Mouse (Mus musculus) skeletal muscle tissue, adult 2 months (tissue): ENCODE data around the gene Saysd1.

ENCODE experiments used
- DNase-seq: peaks from one replicate; pipeline ENCODE4 v3.0.0-alpha.2; 2012; ENCODE audit warnings: low read depth, low spot score

Gene Saysd1

GRCm38 (mm10) chr14:20138484-20139355 lies at the start of gene Saysd1:
Gene Saysd1, minus strand, starts transcription at chr14:20138534.
- no peak for DNase-seq

- no peak for DNase-seq
Observed at GRCm38 (mm10) chr14:20185426-20185825, 47.1 kb upstream of the Saysd1 start.

- DNase-seq = no peak
Observed at GRCm38 (mm10) chr14:20183701-20184100, 45.4 kb upstream of the Saysd1 start.

GRCm38 (mm10) chr14:20182596-20182995 lies 44.3 kb upstream of the Saysd1 start:
- no peak for DNase-seq

- peak; percentile 73 for DNase-seq
Observed at GRCm38 (mm10) chr14:20181466-20181921, 43.2 kb upstream of the Saysd1 start, which contains the start of gene Kcnk5. Gene Kcnk5, minus strand, starts transcription at chr14:20181809.

GRCm38 (mm10) chr14:20180751-20181162 lies 42.4 kb upstream of the Saysd1 start:
- no peak for DNase-seq

GRCm38 (mm10) chr14:20180304-20180703 lies 42.0 kb upstream of the Saysd1 start:
- no peak for DNase-seq

GRCm38 (mm10) chr14:20179731-20180280 lies 41.5 kb upstream of the Saysd1 start:
- DNase-seq = no peak

- DNase-seq = no peak
Observed at GRCm38 (mm10) chr14:20179080-20179479, 40.7 kb upstream of the Saysd1 start.

- DNase-seq = no peak
Observed at GRCm38 (mm10) chr14:20178593-20178992, 40.3 kb upstream of the Saysd1 start.

GRCm38 (mm10) chr14:20177494-20178123 lies 39.3 kb upstream of the Saysd1 start:
- no peak for DNase-seq

- no peak for DNase-seq
Observed at GRCm38 (mm10) chr14:20175705-20176104, 37.4 kb upstream of the Saysd1 start.

GRCm38 (mm10) chr14:20175114-20175513 lies 36.8 kb upstream of the Saysd1 start:
- DNase-seq = no peak

GRCm38 (mm10) chr14:20174696-20175095 lies 36.4 kb upstream of the Saysd1 start:
- no peak for DNase-seq

- no peak for DNase-seq
Observed at GRCm38 (mm10) chr14:20173873-20174490, 35.6 kb upstream of the Saysd1 start.

GRCm38 (mm10) chr14:20172924-20173323 lies 34.6 kb upstream of the Saysd1 start:
- DNase-seq = no peak

GRCm38 (mm10) chr14:20172509-20172908 lies 34.2 kb upstream of the Saysd1 start:
- no peak for DNase-seq

- DNase-seq = no peak
Observed at GRCm38 (mm10) chr14:20171840-20172239, 33.5 kb upstream of the Saysd1 start.

GRCm38 (mm10) chr14:20169251-20169650 lies 30.9 kb upstream of the Saysd1 start:
- no peak for DNase-seq

- no peak for DNase-seq
Observed at GRCm38 (mm10) chr14:20168478-20168877, 30.1 kb upstream of the Saysd1 start.

GRCm38 (mm10) chr14:20168054-20168453 lies 29.7 kb upstream of the Saysd1 start:
- no peak for DNase-seq

GRCm38 (mm10) chr14:20165413-20165812 lies 27.1 kb upstream of the Saysd1 start:
- DNase-seq = no peak
